Mouse (Mus musculus): ENCODE results near the gene Reps2. TPM values are rescaled to one million over a fixed set of nuclear protein-coding genes. Genes with fewer than 3 reads are reported as not detected.

The Reps2 gene
- total and polyA plus RNA-seq, 3 experiments = 2.2 to 2.8 TPM; not detected in 1

GRCm38 (mm10) chrX:162500962-162501361 lies 142.5 kb downstream of the Reps2 start:
- no peak for DNase-seq (ENCODE audit: low read depth, low spot score)
- no peaks in the 10 kb centered on the region for H3K9me3 ChIP-seq (replicated peaks; ENCODE audit: insufficient read depth, low read length)
- TF ChIP-seq MAZ (IDR thresholded peaks at IDR 0.05; ENCODE audit: low read depth, low read length) (no peak), E2F4 (IDR thresholded peaks at IDR 0.05; ENCODE audit: borderline replicate concordance, low read depth, low read length) (no peak), SMC3 (IDR thresholded peaks at IDR 0.05; ENCODE audit: low read depth, low read length) (no peak), MYB (IDR thresholded peaks at IDR 0.05; ENCODE audit: low read depth, low read length) (no peak), TAL1 (IDR thresholded peaks at IDR 0.05; ENCODE audit: low read length) (no peak), SIN3A (IDR thresholded peaks at IDR 0.05; ENCODE audit: low read length) (no peak), ZNF384 (IDR thresholded peaks at IDR 0.05; ENCODE audit: low read depth, low read length) (no peak), MAX (IDR thresholded peaks at IDR 0.05; ENCODE audit: low read length) (no peak), RCOR1 (IDR thresholded peaks at IDR 0.05; ENCODE audit: low read depth, low read length) (no peak), POLR2AphosphoS2 (IDR thresholded peaks at IDR 0.05; ENCODE audit: low read length) (no peak), KAT2A (conservative IDR thresholded peaks at IDR 0.05; ENCODE audit: low read depth, low read length) (no peak), GABPA (IDR thresholded peaks at IDR 0.05; ENCODE audit: low read depth, low read length) (no peak), MAFK (IDR thresholded peaks at IDR 0.05; ENCODE audit: borderline replicate concordance, low read depth, low read length) (no peak), NRF1 (IDR thresholded peaks at IDR 0.05; ENCODE audit: insufficient read depth, low read depth, low read length, poor library complexity, severe bottlenecking) (no peak), USF2 (IDR thresholded peaks at IDR 0.05; ENCODE audit: borderline replicate concordance in 1 of 2, insufficient read depth in 1 of 2, low read depth in 1 of 2, low read length in 2 of 2) (no peak), GATA1 (IDR thresholded peaks at IDR 0.05; ENCODE audit: low read depth, low read length) (no peak), JUND (IDR thresholded peaks at IDR 0.05; ENCODE audit: low read depth, low read length) (no peak), USF1 (IDR thresholded peaks at IDR 0.05; ENCODE audit: low read depth, low read length) (no peak)

DNA sequence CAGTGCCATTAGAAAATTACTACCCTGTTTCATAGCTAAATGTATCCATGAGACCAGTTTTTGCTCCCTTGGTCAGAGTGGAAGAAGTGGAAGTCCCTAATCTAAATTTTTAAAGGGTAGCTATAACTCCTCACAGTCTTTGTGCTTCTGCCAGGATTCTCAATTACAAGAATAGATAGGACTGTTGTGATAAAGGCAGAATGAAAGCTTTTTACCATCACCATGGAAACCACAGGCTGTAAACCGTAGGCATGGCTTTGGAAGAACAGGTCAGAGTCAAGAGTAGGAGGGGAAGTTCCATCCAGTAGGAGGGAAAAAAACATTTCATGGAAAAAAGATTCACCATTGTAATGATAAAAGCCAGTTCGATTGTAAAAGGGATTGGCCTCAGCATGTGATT lies 147.0 kb downstream of the Reps2 start:
- peaks cover 0 to 3% of the 10 kb centered on the region in 2 experiments; a peak in 3 of 4 replicates for H3K4me1 ChIP-seq (ENCODE audit: control insufficient read depth in 1 of 2, insufficient read depth in 2 of 2, low read length in 2 of 2)
- no peak for TF ChIP-seq POLR2AphosphoS2 (IDR thresholded peaks at IDR 0.05; ENCODE audit: low read length)
- no peak for TF ChIP-seq ZNF384 (IDR thresholded peaks at IDR 0.05; ENCODE audit: low read depth, low read length)
- 0 out of 2 replicates have a peak, but pooled peaks have one; percentile 14 for TF ChIP-seq GATA1 (IDR thresholded peaks at IDR 0.05; ENCODE audit: low read depth, low read length)
- no peak for TF ChIP-seq TCF12 (IDR thresholded peaks at IDR 0.05; ENCODE audit: low read depth, low read length)
- 0 out of 2 replicates have a peak, but pooled peaks have one; percentile 23 for TF ChIP-seq SIN3A (IDR thresholded peaks at IDR 0.05; ENCODE audit: low read length)
- 0 out of 4 replicates have a peak, but pooled peaks of 1 of the 2 experiments have one; percentile 8 for TF ChIP-seq EP300 (IDR thresholded peaks at IDR 0.05; ENCODE audit: low read depth in 1 of 2, low read length in 2 of 2)
- TF ChIP-seq USF1 (IDR thresholded peaks at IDR 0.05; ENCODE audit: low read depth, low read length) = no peak
- peak; percentile 41; the same call in 1 of the 2 replicates for TF ChIP-seq MXI1 (IDR thresholded peaks at IDR 0.05; ENCODE audit: low read depth, low read length)

More at GRCm38 (mm10) chrX:162500962-162501361, 142.5 kb downstream of the Reps2 start:
- Histone ChIP-seq H3K27me3 (ENCODE audit: control insufficient read depth in 1 of 2, insufficient read depth in 2 of 2, low read length in 2 of 2) (no peaks in the 10 kb centered on the region), H3K79me2 (ENCODE audit: control insufficient read depth, insufficient read depth, low read length, poor library complexity) (no peaks in the 10 kb centered on the region), H3K36me3 (ENCODE audit: control insufficient read depth in 1 of 2, insufficient read depth in 2 of 2, low read length in 2 of 2) (peaks cover 0 to 7% of the 10 kb centered on the region in 2 experiments; a peak in 2 of 4 replicates), H3K4me3 (ENCODE audit: control insufficient read depth in 1 of 2, insufficient read depth in 1 of 2, low read depth in 2 of 2, low read length in 2 of 2) (no peak overlapping the region), H3K27ac (ENCODE audit: control insufficient read depth, low read depth, low read length) (no peak overlapping the region), H3K9ac (ENCODE audit: control insufficient read depth, low read depth, low read length, poor library complexity, severe bottlenecking) (no peak overlapping the region), H3K4me1 (ENCODE audit: control insufficient read depth in 1 of 2, insufficient read depth in 2 of 2, low read length in 2 of 2) (peaks cover 0 to 3% of the 10 kb centered on the region in 2 experiments; a peak in 3 of 4 replicates)

More for the DNA sequence above, 147.0 kb downstream of the Reps2 start:
- H3K36me3 ChIP-seq (ENCODE audit: control insufficient read depth in 1 of 2, insufficient read depth in 2 of 2, low read length in 2 of 2) = peaks cover 0 to 7% of the 10 kb centered on the region in 2 experiments; a peak in 2 of 4 replicates
- DNase-seq (ENCODE audit: low read depth, low spot score) = peak; percentile 21
- no peak overlapping the region for H3K4me3 ChIP-seq (ENCODE audit: control insufficient read depth in 1 of 2, insufficient read depth in 1 of 2, low read depth in 2 of 2, low read length in 2 of 2)
- no peaks in the 10 kb centered on the region for H3K27me3 ChIP-seq (ENCODE audit: control insufficient read depth in 1 of 2, insufficient read depth in 2 of 2, low read length in 2 of 2)
- no peaks in the 10 kb centered on the region for H3K9me3 ChIP-seq (replicated peaks; ENCODE audit: insufficient read depth, low read length)
- H3K9ac ChIP-seq (ENCODE audit: control insufficient read depth, low read depth, low read length, poor library complexity, severe bottlenecking) = no peak overlapping the region
- H3K79me2 ChIP-seq (ENCODE audit: control insufficient read depth, insufficient read depth, low read length, poor library complexity) = no peaks in the 10 kb centered on the region
- H3K27ac ChIP-seq (ENCODE audit: control insufficient read depth, low read depth, low read length) = no peak overlapping the region
